Mouse (Mus musculus) stomach, postnatal 0 days (tissue): ENCODE results near the gene Sec14l1.

Experiments used
- CTCF ChIP-seq: IDR thresholded peaks from 2 replicates; pipeline ENCODE4 v1.5.1; 2016; ENCODE audit warnings: antibody characterized with exemption, low read depth, mild to moderate bottlenecking, moderate library complexity
- EP300 ChIP-seq: optimal IDR thresholded peaks from 2 replicates; pipeline ENCODE3; 2016; ENCODE audit warnings: antibody characterized with exemption

- TF ChIP-seq EP300, result no peak
- no peak for TF ChIP-seq CTCF
These were observed 11.4 kb upstream of the Sec14l1 start for GRCm38 (mm10) chr11:117103523-117103922.
